In genomic region chr7:131644586-131644985, GRCm38 (mm10) we compare ENCODE assay signal across 12 mouse cellular contexts.
DNase-seq lines count a peak whose midpoint lies in the region; ATAC-seq lines count a peak whose summit lies in the region.
"Had no signal": no experiment of that assay in that cellular context is flagged by ENCODE, and none has a peak within 500 bp of the region (broad histone marks: within the 10 kb centered on the region; RNA-seq: fewer than 3 reads in every experiment).

No protein-coding gene starts in this region.

- H3K9me3 ChIP-seq in neural tube, embryonic 11.5 days (ENCODE audit: control insufficient read depth, low read length) = no peaks in the 10 kb centered on the region
- no peaks in the 10 kb centered on the region for H3K9me3 ChIP-seq in midbrain, embryonic 13.5 days
- H3K9me3 ChIP-seq: embryonic facial prominence, embryonic 15.5 days had no signal

- H3K4me1 ChIP-seq in neural tube, embryonic 11.5 days (ENCODE audit: control insufficient read depth, insufficient read depth, low read length) = peaks cover 12% of the 10 kb centered on the region; the same call in 1 of the 2 replicates
- peaks cover 24% of the 10 kb centered on the region for H3K4me1 ChIP-seq in midbrain, embryonic 13.5 days (replicated peaks)

- H3K4me3 ChIP-seq in neural tube, embryonic 11.5 days (ENCODE audit: low read depth, low read length) = no peak overlapping the region
- peak overlapping the region; percentile 16 for H3K4me3 ChIP-seq in midbrain, embryonic 13.5 days (replicated peaks)
- H3K4me3 ChIP-seq: embryonic facial prominence, embryonic 15.5 days had no signal

- peaks cover 39% of the 10 kb centered on the region for H3K27me3 ChIP-seq in neural tube, embryonic 11.5 days (ENCODE audit: control insufficient read depth, insufficient read depth, low read length)
- H3K27me3 ChIP-seq in midbrain, embryonic 13.5 days = peaks cover 78% of the 10 kb centered on the region

- H3K36me3 ChIP-seq in neural tube, embryonic 11.5 days (ENCODE audit: control insufficient read depth, insufficient read depth, low read length) = no peaks in the 10 kb centered on the region
- no peaks in the 10 kb centered on the region for H3K36me3 ChIP-seq in midbrain, embryonic 13.5 days
- H3K36me3 ChIP-seq: embryonic facial prominence, embryonic 15.5 days had no signal

- no peak for ATAC-seq in neural tube, embryonic 11.5 days (ENCODE audit: insufficient read depth, low FRiP score, low TSS enrichment)
- no peak for ATAC-seq in midbrain, embryonic 13.5 days
- no peak for ATAC-seq in megakaryocyte-erythroid progenitor cell, adult 5-6 weeks (replicated peaks; ENCODE audit: low FRiP score, low TSS enrichment, poor library complexity, severe bottlenecking)

- H3K4me2 ChIP-seq in neural tube, embryonic 11.5 days (ENCODE audit: low read depth) = peak overlapping the region; percentile 19; the same call in 1 of the 2 replicates
- H3K4me2 ChIP-seq in midbrain, embryonic 13.5 days (replicated peaks) = peak overlapping the region; percentile 49
- H3K4me2 ChIP-seq: embryonic facial prominence, embryonic 15.5 days had no signal

- 2% methylated on average over 13 of the region's 13 CpGs for WGBS in neural tube, embryonic 11.5 days
- 1% methylated on average over 13 of the region's 13 CpGs for WGBS in midbrain, embryonic 13.5 days

- H3K9ac ChIP-seq in neural tube, embryonic 11.5 days (ENCODE audit: low read length) = no peak overlapping the region
- H3K9ac ChIP-seq in midbrain, embryonic 13.5 days (replicated peaks) = 0 out of 2 replicates have a peak overlapping the region, but pooled peaks have one; percentile 25
- H3K9ac ChIP-seq: embryonic facial prominence, embryonic 15.5 days had no signal

- peak; percentile 22 for DNase-seq in embryo, embryonic 10.5 days (ENCODE audit: low spot score)
- no peak for DNase-seq in embryo, embryonic 11 days
- DNase-seq in neural tube, embryonic 11.5 days (ENCODE audit: low spot score) = no peak
- no peak for DNase-seq in neural tube, embryonic 10.5 days (ENCODE audit: extremely low spot score, low spot score)
- no peak for DNase-seq in right cerebral cortex, postnatal 10 days (ENCODE audit: low spot score in 2 of 2)
- no peak for DNase-seq in liver
- DNase-seq: heart, postnatal 4 days; spleen, adult 18-20 months; thymus, postnatal 36 days had no signal

- H3K27ac ChIP-seq in neural tube, embryonic 11.5 days (ENCODE audit: low read depth, low read length) = no peak overlapping the region
- no peak overlapping the region for H3K27ac ChIP-seq in midbrain, embryonic 13.5 days
- H3K27ac ChIP-seq: embryonic facial prominence, embryonic 15.5 days had no signal
